Mouse (Mus musculus) heart, embryonic 13.5 days (tissue): ENCODE measurements around the gene Adgrl3. TPM values are rescaled to one million over a fixed set of nuclear protein-coding genes. Genes with fewer than 3 reads are reported as not detected.

Source experiments
- ATAC-seq: fragments of 200-750 bp; cut with Nextera tagmentation; 2 replicates; pipeline ENCODE4 v1.8.0; 2017; ENCODE audit warnings: moderate TSS enrichment; ENCODE audit not compliant: insufficient number of reproducible peaks, low FRiP score, low TSS enrichment; ENCODE audit errors: extremely low read depth
- H3K27ac ChIP-seq: fragments of 300-500 bp; sonication (generic); replicated peaks from 2 replicates; pipeline ENCODE4 v1.5.1; 2015; ENCODE audit warnings: moderate library complexity, mild to moderate bottlenecking, inconsistent platforms
- H3K27me3 ChIP-seq: fragments of 300-500 bp; sonication (generic); replicated peaks from 2 replicates; pipeline ENCODE4 v1.6.1; 2015; ENCODE audit warnings: mild to moderate bottlenecking, inconsistent platforms
- H3K36me3 ChIP-seq: fragments of 300-500 bp; sonication (generic); 2 replicates; pipeline ENCODE4 v1.6.1; 2015; ENCODE audit warnings: mild to moderate bottlenecking, inconsistent platforms
- H3K4me1 ChIP-seq: fragments of 300-500 bp; sonication (generic); 2 replicates; pipeline ENCODE4 v1.6.1; 2015; ENCODE audit warnings: inconsistent platforms
- H3K4me2 ChIP-seq: fragments of 300-500 bp; sonication (generic); 2 replicates; pipeline ENCODE4 v1.6.1; 2015; ENCODE audit warnings: inconsistent platforms, mild to moderate bottlenecking, moderate library complexity
- H3K4me3 ChIP-seq: fragments of 300-500 bp; sonication (generic); 2 replicates; pipeline ENCODE4 v1.5.1; 2015; ENCODE audit warnings: moderate library complexity, mild to moderate bottlenecking, inconsistent platforms
- H3K9ac ChIP-seq: fragments of 300-500 bp; sonication (generic); 2 replicates; pipeline ENCODE4 v1.6.1; 2015; ENCODE audit warnings: inconsistent platforms, mild to moderate bottlenecking, moderate library complexity
- H3K9me3 ChIP-seq: fragments of 300-500 bp; sonication (generic); 2 replicates; pipeline ENCODE4 v1.6.1; 2016; ENCODE audit warnings: inconsistent platforms
- WGBS: fragments of 180-500 bp; shearing (Covaris S2); methylation state at CpG from one replicate; pipeline ENCODE4 v1.1.7; 2015; ENCODE audit warnings: mixed read lengths; 5-methylcytosine and 5-hydroxymethylcytosine counted together
- polyA plus RNA-seq: library from polyadenylated mRNA; unstranded; fragments of >200 nt; fragmentation: Nextera tagmentation; extraction: Ambion mirVana; gene quantifications from 2 replicates; pipeline ENCODE4 v1.2.1, GENCODE M21; 2015

Adgrl3 gene
- polyA plus RNA-seq, 1 experiment from 2014 or later: 6.8 TPM

- no peak for ATAC-seq
Observed at GRCm38 (mm10) chr5:81614674-81615073, 594.7 kb downstream of the Adgrl3 start.

GRCm38 (mm10) chr5:81621106-81621505 is 601.2 kb downstream of the Adgrl3 start:
- Histone ChIP-seq H3K4me1 (no peaks in the 10 kb centered on the region), H3K36me3 (no peaks in the 10 kb centered on the region), H3K27me3 (no peaks in the 10 kb centered on the region), H3K4me2 (no peak overlapping the region), H3K27ac (no peak overlapping the region), H3K9me3 (no peaks in the 10 kb centered on the region), H3K9ac (no peak overlapping the region), H3K4me3 (no peak overlapping the region)
- ATAC-seq: no peak
- 69% methylated on average over 5 of the region's 5 CpGs for WGBS

More at GRCm38 (mm10) chr5:81614674-81615073, 594.7 kb downstream of the Adgrl3 start:
- Histone ChIP-seq H3K9ac (no peak overlapping the region), H3K4me2 (no peak overlapping the region), H3K4me1 (peaks cover 13% of the 10 kb centered on the region), H3K27ac (no peak overlapping the region), H3K4me3 (no peak overlapping the region), H3K27me3 (no peaks in the 10 kb centered on the region), H3K9me3 (no peaks in the 10 kb centered on the region), H3K36me3 (no peaks in the 10 kb centered on the region)
- WGBS: 55% methylated on average over 4 of the region's 4 CpGs

- no peak overlapping the region for H3K4me3 ChIP-seq
- ATAC-seq: no peak
- no peaks in the 10 kb centered on the region for H3K27me3 ChIP-seq
- H3K4me2 ChIP-seq: no peak overlapping the region
- no peak overlapping the region for H3K27ac ChIP-seq
- no peaks in the 10 kb centered on the region for H3K4me1 ChIP-seq
- no peaks in the 10 kb centered on the region for H3K36me3 ChIP-seq
- H3K9me3 ChIP-seq: no peaks in the 10 kb centered on the region
- H3K9ac ChIP-seq: no peak overlapping the region
- WGBS: 63% methylated on average over 3 of the region's 3 CpGs
Observed at GRCm38 (mm10) chr5:81621715-81622114, 601.8 kb downstream of the Adgrl3 start.

- 40% methylated on average over 1 of the region's 1 CpGs for WGBS
- H3K27ac ChIP-seq: no peak overlapping the region
Observed at GRCm38 (mm10) chr5:81623846-81624245, 603.9 kb downstream of the Adgrl3 start.

GRCm38 (mm10) chr5:81636169-81636568 is 616.2 kb downstream of the Adgrl3 start:
- WGBS: 50% methylated on average over 2 of the region's 2 CpGs
- no peaks in the 10 kb centered on the region for H3K36me3 ChIP-seq
- no peaks in the 10 kb centered on the region for H3K9me3 ChIP-seq
- no peak overlapping the region for H3K4me3 ChIP-seq
- H3K27ac ChIP-seq: no peak overlapping the region
- H3K27me3 ChIP-seq: no peaks in the 10 kb centered on the region
- no peak overlapping the region for H3K4me2 ChIP-seq
- ATAC-seq: no peak
- H3K4me1 ChIP-seq: no peaks in the 10 kb centered on the region
- no peak overlapping the region for H3K9ac ChIP-seq

More at GRCm38 (mm10) chr5:81623846-81624245, 603.9 kb downstream of the Adgrl3 start:
- Histone ChIP-seq H3K4me2 (no peak overlapping the region), H3K4me1 (no peaks in the 10 kb centered on the region), H3K27me3 (no peaks in the 10 kb centered on the region), H3K36me3 (no peaks in the 10 kb centered on the region), H3K9ac (no peak overlapping the region), H3K4me3 (no peak overlapping the region), H3K9me3 (no peaks in the 10 kb centered on the region)
- no peak for ATAC-seq

GRCm38 (mm10) chr5:81638422-81638821 is 618.5 kb downstream of the Adgrl3 start:
- WGBS: 69% methylated on average over 2 of the region's 2 CpGs
- ATAC-seq: no peak

GRCm38 (mm10) chr5:81640118-81640517 is 620.2 kb downstream of the Adgrl3 start:
- no peaks in the 10 kb centered on the region for H3K27me3 ChIP-seq
- no peak overlapping the region for H3K9ac ChIP-seq
- H3K4me3 ChIP-seq: no peak overlapping the region
- no peaks in the 10 kb centered on the region for H3K9me3 ChIP-seq
- 72% methylated on average over 4 of the region's 4 CpGs for WGBS
- no peaks in the 10 kb centered on the region for H3K4me1 ChIP-seq
- H3K27ac ChIP-seq: no peak overlapping the region
- no peak overlapping the region for H3K4me2 ChIP-seq
- H3K36me3 ChIP-seq: no peaks in the 10 kb centered on the region
- no peak for ATAC-seq

More at GRCm38 (mm10) chr5:81638422-81638821, 618.5 kb downstream of the Adgrl3 start:
- H3K27ac ChIP-seq: no peak overlapping the region
- no peak overlapping the region for H3K4me2 ChIP-seq
- no peak overlapping the region for H3K4me3 ChIP-seq
- H3K9ac ChIP-seq: no peak overlapping the region
- no peaks in the 10 kb centered on the region for H3K27me3 ChIP-seq
- H3K4me1 ChIP-seq: no peaks in the 10 kb centered on the region
- H3K9me3 ChIP-seq: no peaks in the 10 kb centered on the region
- H3K36me3 ChIP-seq: no peaks in the 10 kb centered on the region

GRCm38 (mm10) chr5:81645557-81645956 is 625.6 kb downstream of the Adgrl3 start:
- WGBS: 76% methylated on average over 5 of the region's 5 CpGs

GRCm38 (mm10) chr5:81653941-81654340 is 634.0 kb downstream of the Adgrl3 start:
- no peak for ATAC-seq
- Histone ChIP-seq H3K9ac (no peak overlapping the region), H3K27ac (no peak overlapping the region), H3K27me3 (no peaks in the 10 kb centered on the region), H3K4me1 (no peaks in the 10 kb centered on the region), H3K9me3 (no peaks in the 10 kb centered on the region), H3K4me2 (no peak overlapping the region), H3K4me3 (no peak overlapping the region), H3K36me3 (no peaks in the 10 kb centered on the region)
- 55% methylated on average over 2 of the region's 2 CpGs for WGBS

More at GRCm38 (mm10) chr5:81645557-81645956, 625.6 kb downstream of the Adgrl3 start:
- H3K27me3 ChIP-seq: no peaks in the 10 kb centered on the region
- no peak overlapping the region for H3K4me3 ChIP-seq
- H3K4me1 ChIP-seq: no peaks in the 10 kb centered on the region
- H3K9me3 ChIP-seq: no peaks in the 10 kb centered on the region
- H3K4me2 ChIP-seq: no peak overlapping the region
- no peak overlapping the region for H3K27ac ChIP-seq
- no peak overlapping the region for H3K9ac ChIP-seq
- H3K36me3 ChIP-seq: no peaks in the 10 kb centered on the region
- ATAC-seq: no peak

GRCm38 (mm10) chr5:81661611-81662390 is 641.9 kb downstream of the Adgrl3 start:
- no peak overlapping the region for H3K4me2 ChIP-seq
- 54% methylated on average over 6 of the region's 6 CpGs for WGBS
- H3K9ac ChIP-seq: no peak overlapping the region
- no peak for ATAC-seq
- no peak overlapping the region for H3K27ac ChIP-seq
- H3K4me3 ChIP-seq: no peak overlapping the region
- no peaks in the 10 kb centered on the region for H3K4me1 ChIP-seq
- no peaks in the 10 kb centered on the region for H3K27me3 ChIP-seq
- H3K36me3 ChIP-seq: peaks cover 5% of the 10 kb centered on the region; the same call in 1 of the 2 replicates
- no peaks in the 10 kb centered on the region; the same call in 1 of the 2 replicates for H3K9me3 ChIP-seq

GRCm38 (mm10) chr5:81671025-81671424 is 651.1 kb downstream of the Adgrl3 start:
- 70% methylated on average over 4 of the region's 4 CpGs for WGBS
- Histone ChIP-seq H3K36me3 (peaks cover 6% of the 10 kb centered on the region; the same call in 1 of the 2 replicates), H3K9ac (no peak overlapping the region), H3K27me3 (no peaks in the 10 kb centered on the region), H3K9me3 (no peaks in the 10 kb centered on the region; the same call in 1 of the 2 replicates), H3K27ac (no peak overlapping the region), H3K4me2 (no peak overlapping the region), H3K4me1 (peaks cover 14% of the 10 kb centered on the region), H3K4me3 (no peak overlapping the region)
- ATAC-seq: no peak
